Mouse (Mus musculus): ENCODE results near the gene Eif1b.

Gene Eif1b

GRCm38 (mm10) chr9:120492010-120492399, at the start of gene Eif1b:
TSS of gene Eif1b (plus strand) at chr9:120492232.
- no peak for DNase-seq

- DNase-seq: no peak
Measured at GRCm38 (mm10) chr9:120444642-120445041, 47.4 kb upstream of the Eif1b start.

- no peak for DNase-seq
Measured at GRCm38 (mm10) chr9:120449696-120450329, 42.2 kb upstream of the Eif1b start.

- DNase-seq: no peak
Measured at GRCm38 (mm10) chr9:120455768-120456655, 36.0 kb upstream of the Eif1b start.

- no peak for DNase-seq
Measured at GRCm38 (mm10) chr9:120470431-120470830, 21.6 kb upstream of the Eif1b start.

GRCm38 (mm10) chr9:120481644-120482043, 10.4 kb upstream of the Eif1b start:
- DNase-seq: no peak

- no peak for DNase-seq
Measured at GRCm38 (mm10) chr9:120482382-120482781, 9.7 kb upstream of the Eif1b start.

GRCm38 (mm10) chr9:120483101-120483500, 8.9 kb upstream of the Eif1b start:
- no peak for DNase-seq

- no peak for DNase-seq
Measured at GRCm38 (mm10) chr9:120487076-120487475, 5.0 kb upstream of the Eif1b start.

- peak in 1 of 2 experiments; percentile 9 for DNase-seq
Measured at GRCm38 (mm10) chr9:120491509-120491908, 523 bp upstream of the Eif1b start.

- peak; percentile 84 to 90 for DNase-seq
Measured at GRCm38 (mm10) chr9:120492400-120493351, 644 bp downstream of the Eif1b start.

GRCm38 (mm10) chr9:120493781-120494180, 1.7 kb downstream of the Eif1b start:
- no peak for DNase-seq

GRCm38 (mm10) chr9:120496691-120497090, 4.7 kb downstream of the Eif1b start:
- DNase-seq: peak; percentile 87 to 89

GRCm38 (mm10) chr9:120497983-120498382, 6.0 kb downstream of the Eif1b start:
- no peak for DNase-seq

- no peak for DNase-seq
Measured at GRCm38 (mm10) chr9:120501191-120501902, 9.3 kb downstream of the Eif1b start.

GRCm38 (mm10) chr9:120502013-120502412, 10.0 kb downstream of the Eif1b start:
- peak; percentile 88 to 93 for DNase-seq

GRCm38 (mm10) chr9:120504423-120504822, 12.4 kb downstream of the Eif1b start:
- no peak for DNase-seq

- peak in 1 of 2 experiments; percentile 47 for DNase-seq
Measured at GRCm38 (mm10) chr9:120511781-120512180, 19.7 kb downstream of the Eif1b start.

- DNase-seq: no peak
Measured at GRCm38 (mm10) chr9:120516720-120517119, 24.7 kb downstream of the Eif1b start.

- DNase-seq: no peak
Measured at GRCm38 (mm10) chr9:120518946-120519345, 26.9 kb downstream of the Eif1b start.

- DNase-seq: peak; percentile 29 to 47
Measured at GRCm38 (mm10) chr9:120519469-120520125, 27.6 kb downstream of the Eif1b start.

GRCm38 (mm10) chr9:120521161-120521560, 29.1 kb downstream of the Eif1b start:
- DNase-seq: no peak

All from cerebellum, postnatal 14 days (tissue).